Mouse (Mus musculus) embryonic stem cell, embryonic (primary cell): ENCODE data around the gene Upf1.

Experiments
- CTCF ChIA-PET, 4 experiments: fragments of 300-600 bp in 2 of 4; fragments of 350-600 bp in 2 of 4; sonication (Branson Sonifier 250); formaldehyde crosslinking; loops; one replicate each; lab custom pipeline; 2022; ENCODE audit warnings: inconsistent platforms in 2 of 4; lab: Charles Lee
- POLR2A ChIA-PET, 4 experiments: fragments of 300-600 bp in 2 of 4; fragments of 350-600 bp in 2 of 4; sonication (Branson Sonifier 250); formaldehyde crosslinking; loops; one replicate each; lab custom pipeline; 2022; ENCODE audit warnings: antibody characterized with exemption in 4 of 4, inconsistent platforms in 1 of 4; lab: Charles Lee

Gene Upf1

DNA sequence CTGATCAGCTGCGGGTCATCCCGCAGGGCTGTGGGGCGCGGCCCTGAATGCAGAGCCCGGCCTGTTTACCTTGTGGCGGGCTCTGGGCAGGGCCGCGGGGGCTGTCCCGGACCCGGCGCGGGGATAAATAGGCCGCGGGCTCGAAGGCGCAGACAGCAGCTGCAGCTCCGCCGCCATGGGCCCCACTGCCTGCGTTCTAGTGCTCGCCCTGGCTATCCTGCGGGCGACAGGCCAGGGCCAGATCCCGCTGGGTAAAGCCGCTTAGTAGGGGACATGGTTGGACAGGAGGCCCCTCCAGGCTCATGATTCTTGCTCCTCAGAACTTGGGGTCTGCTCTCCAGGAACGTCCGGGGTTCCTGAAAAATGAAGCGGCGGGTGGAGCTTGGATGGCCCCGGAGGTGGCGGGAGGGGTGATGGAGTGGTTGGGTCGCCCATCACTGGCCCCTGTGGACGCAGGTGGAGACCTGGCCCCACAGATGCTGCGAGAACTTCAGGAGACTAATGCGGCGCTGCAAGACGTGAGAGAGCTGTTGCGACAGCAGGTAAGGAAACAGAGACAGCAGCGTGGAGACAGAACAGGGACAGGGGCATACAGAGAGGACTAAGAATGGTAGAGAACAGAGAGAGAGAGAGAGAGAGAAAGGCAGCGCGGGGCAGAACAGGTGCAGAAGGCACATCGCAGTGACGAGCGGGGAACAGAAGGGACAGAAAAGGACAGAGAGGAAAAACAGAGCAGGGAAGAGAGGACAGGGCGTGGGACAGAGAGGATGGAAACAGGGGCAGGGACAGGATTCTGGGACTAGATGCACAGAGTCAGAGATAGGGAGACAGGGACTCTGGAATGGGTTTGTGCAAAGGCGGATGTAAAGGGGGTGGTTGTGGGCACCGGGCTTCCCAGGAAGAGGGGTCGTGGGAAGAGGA, 20.6 kb upstream of the Upf1 start, which contains the start of gene Comp:
Gene Comp, plus strand, starts transcription at position 162 of the 921 bp plus-strand sequence.
- CTCF ChIA-PET, result interaction anchor here in 3 of 4 experiments (0.5 to 1.9 kb wide), 10 partner anchors 9 to 1229 kb away, joined by 3 to 19 read pairs (median 4); partner anchors contain the start of gene Homer3 (in 1 of the 3)
- POLR2A ChIA-PET, result interaction anchor here in 3 of 4 experiments (0.6 to 2.3 kb wide), 22 partner anchors 9 to 1008 kb away, joined by 3 to 8 read pairs (median 4); partner anchors contain the start of genes Arrdc2 (in 2 of the 3), Klhl26 (in 2 of the 3), Ell (in 1 of the 3) and Nr2f6 (in 1 of the 3)

DNA sequence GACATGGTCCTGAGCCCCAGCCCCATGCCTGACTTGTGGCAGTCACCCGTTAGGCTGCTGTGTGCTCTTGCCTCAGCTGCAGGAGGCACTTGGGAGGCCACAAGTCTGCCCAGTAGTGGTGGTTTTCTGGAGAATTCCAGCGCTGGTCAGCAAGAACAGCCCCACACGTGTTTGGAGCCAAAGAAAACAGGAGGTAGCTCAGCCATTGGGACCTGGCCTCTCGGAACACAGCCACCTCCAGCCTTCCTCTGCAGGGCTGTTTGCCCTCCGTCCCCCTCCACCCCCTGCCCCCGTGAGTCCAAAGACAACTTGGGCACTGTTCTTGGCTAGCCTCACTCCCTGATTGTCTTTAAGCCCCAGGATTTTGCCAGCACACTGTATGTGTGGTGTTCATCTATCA, 18.9 kb upstream of the Upf1 start:
- POLR2A ChIA-PET, result interaction anchor here in 2 of 4 experiments (0.6 to 2.3 kb wide), 7 partner anchors 11 to 266 kb away, joined by 3 to 6 read pairs (median 3); partner anchors contain the start of gene Upf1 (in 1 of the 2)
- CTCF ChIA-PET, result interaction anchor here (0.5 to 4.4 kb wide), 6 partner anchors 11 to 288 kb away, joined by 3 to 17 read pairs (median 4); partner anchors contain the start of gene Pgpep1 (in 1 of the 4)

DNA sequence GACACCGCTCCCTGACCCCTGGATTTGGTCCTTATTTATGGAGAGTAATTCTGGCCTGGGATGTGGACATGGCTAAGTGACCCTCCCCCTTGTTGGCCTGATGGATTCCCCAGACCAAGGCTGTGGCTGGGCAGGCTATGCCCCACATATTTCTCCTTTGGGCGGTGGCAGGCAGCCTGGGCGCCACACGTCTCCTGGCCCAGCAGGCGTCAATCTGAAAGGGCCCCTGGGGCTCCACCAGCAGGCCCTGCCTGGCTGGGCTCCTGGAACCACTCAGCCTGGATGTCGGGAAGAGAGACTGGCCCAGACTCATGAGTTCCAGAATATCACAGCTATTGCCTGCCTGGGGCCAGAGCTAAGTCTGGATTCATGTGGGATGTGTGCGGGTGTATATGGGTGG, 17.4 kb upstream of the Upf1 start:
- POLR2A ChIA-PET, result interaction anchor here in 3 of 4 experiments (0.5 to 1.7 kb wide), 3 partner anchors 9 to 272 kb away, joined by 3 to 4 read pairs (median 3); no protein-coding TSS in a partner anchor
- CTCF ChIA-PET, result interaction anchor here in 2 of 4 experiments (1.2 to 4.4 kb wide), 2 partner anchors 10 kb away, joined by 3 to 17 read pairs; no protein-coding TSS in a partner anchor

DNA sequence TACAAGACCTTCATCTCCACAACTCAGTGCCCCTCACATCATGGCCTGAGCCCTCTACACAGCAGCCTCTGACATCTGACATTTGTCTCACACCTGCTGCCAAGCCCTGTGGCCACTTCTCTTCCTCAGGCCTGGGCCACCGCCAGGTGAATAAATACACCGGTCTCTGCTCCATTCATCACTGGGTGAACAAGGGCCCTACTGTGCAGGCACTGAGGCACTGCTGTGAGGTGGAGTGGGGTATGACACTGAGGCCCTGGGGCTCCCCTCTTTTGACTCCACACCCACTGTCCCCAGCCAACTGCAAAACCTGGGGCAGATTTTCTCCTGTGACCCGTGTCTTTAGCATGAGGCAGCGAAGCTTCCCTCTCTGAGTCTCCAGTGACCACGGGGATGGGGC, 13.5 kb upstream of the Upf1 start:
- ChIA-PET POLR2A (interaction anchor here in 1 of 4 experiments (1.3 kb wide), 1 partner anchor 134 kb away, joined by 3 read pairs; no protein-coding TSS in a partner anchor), CTCF (interaction anchor here in 2 of 4 experiments (0.7 to 1.0 kb wide), 2 partner anchors 28 to 420 kb away, joined by 3 read pairs; no protein-coding TSS in a partner anchor)

DNA sequence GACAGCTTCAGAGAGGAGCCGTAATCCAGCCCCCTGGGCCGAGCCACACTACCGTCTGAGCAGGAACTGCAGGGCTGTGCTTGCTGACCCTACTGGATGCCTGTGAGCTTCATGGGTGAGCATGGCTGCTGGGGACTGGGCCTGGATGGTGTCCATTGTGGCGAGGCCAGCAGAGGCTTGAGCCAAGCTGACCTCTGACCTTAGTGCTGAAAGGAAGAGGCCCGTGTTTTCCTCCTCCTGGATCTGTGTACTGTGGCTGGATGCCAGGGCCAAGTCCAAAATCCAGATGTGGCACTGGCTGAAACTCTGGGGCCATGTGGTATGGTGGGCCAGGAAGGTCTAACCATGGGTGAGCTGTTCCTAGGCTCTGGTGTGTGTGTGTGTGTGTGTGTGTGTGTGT, 11.0 kb upstream of the Upf1 start:
- ChIA-PET CTCF (interaction anchor here (0.6 to 1.4 kb wide), 10 partner anchors 10 to 287 kb away, joined by 3 to 9 read pairs (median 4); partner anchors contain the start of genes Comp (in 1 of the 4) and Ell (in 1 of the 4)), POLR2A (interaction anchor here in 3 of 4 experiments (0.6 to 1.8 kb wide), 11 partner anchors 8 to 297 kb away, joined by 3 to 6 read pairs (median 4); partner anchors contain the start of genes Upf1 (in 2 of the 3), Comp (in 1 of the 3) and Homer3 (in 1 of the 3))

DNA sequence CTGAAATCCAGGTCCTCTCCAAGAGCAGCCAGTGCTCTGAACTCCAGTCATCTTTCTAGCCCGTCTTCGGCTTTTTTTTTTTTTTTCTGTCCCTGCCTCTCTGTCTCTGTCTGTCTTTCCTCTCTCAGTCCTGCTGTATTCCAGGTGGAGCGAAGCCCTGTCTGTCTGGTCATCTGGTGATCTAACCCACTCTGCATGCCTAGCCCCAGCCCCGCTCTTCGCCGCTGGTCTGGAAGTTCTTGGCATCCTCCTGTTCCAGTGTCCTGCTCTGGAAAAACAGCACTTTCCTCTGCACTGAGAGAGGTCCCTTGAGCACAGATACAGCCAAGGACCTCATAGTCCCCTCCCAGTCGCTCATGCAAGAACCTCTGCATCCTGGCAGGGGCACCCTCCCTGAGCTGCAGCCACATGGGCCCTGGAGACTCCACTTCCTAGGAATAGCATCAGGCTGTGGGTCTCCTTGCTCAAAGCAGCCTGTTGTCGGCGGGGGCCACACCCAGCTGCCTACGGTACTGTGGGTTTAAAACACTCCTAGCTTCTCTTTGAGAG, 8.5 kb upstream of the Upf1 start:
- POLR2A ChIA-PET, result interaction anchor here (0.5 to 2.1 kb wide), 19 partner anchors 8 to 248 kb away, joined by 3 to 8 read pairs (median 4); partner anchors contain the start of genes Comp (in 3 of the 4), Uba52 (in 2 of the 4), Klhl26 (in 1 of the 4) and Slc25a42 (in 1 of the 4)
- CTCF ChIA-PET, result interaction anchor here (0.5 to 2.1 kb wide), 85 partner anchors 9 to 436 kb away, joined by 3 to 25 read pairs (median 4); partner anchors contain the start of genes Rex1bd (in 3 of the 4), Comp (in 2 of the 4), Cers1 (in 1 of the 4) and Ell (in 1 of the 4)

DNA sequence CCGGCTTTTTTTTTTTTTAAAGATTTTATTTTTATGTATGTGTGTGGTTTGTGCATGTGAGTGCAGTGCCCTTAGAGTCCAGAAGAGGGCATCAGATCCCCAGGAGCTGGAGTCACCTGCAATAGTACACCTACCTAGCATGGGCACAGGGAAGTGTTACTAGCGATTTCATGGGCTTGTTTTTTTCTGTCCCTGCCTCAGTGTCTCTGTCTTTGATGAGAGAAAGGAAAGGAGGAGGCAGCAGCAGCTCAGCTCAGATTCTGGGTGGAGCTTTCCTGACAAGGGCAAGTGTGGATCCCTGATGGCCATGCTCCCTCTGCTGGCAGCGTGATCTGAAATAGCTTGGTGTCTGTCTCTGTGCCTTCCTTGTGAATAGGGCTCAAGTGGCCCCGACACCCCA, 7.7 kb upstream of the Upf1 start:
- POLR2A ChIA-PET, result interaction anchor here (0.5 to 2.1 kb wide), 27 partner anchors 8 to 398 kb away, joined by 3 to 8 read pairs (median 4); partner anchors contain the start of genes Comp (in 2 of the 4), Jund (in 1 of the 4), Klhl26 (in 1 of the 4) and Slc25a42 (in 1 of the 4)
- CTCF ChIA-PET, result interaction anchor here (0.5 to 2.1 kb wide), 122 partner anchors 8 to 519 kb away, joined by 3 to 25 read pairs (median 4); partner anchors contain the start of genes Rex1bd (in 3 of the 4), Comp (in 2 of the 4), Klhl26 (in 2 of the 4) and Tmem161a (in 2 of the 4)

DNA sequence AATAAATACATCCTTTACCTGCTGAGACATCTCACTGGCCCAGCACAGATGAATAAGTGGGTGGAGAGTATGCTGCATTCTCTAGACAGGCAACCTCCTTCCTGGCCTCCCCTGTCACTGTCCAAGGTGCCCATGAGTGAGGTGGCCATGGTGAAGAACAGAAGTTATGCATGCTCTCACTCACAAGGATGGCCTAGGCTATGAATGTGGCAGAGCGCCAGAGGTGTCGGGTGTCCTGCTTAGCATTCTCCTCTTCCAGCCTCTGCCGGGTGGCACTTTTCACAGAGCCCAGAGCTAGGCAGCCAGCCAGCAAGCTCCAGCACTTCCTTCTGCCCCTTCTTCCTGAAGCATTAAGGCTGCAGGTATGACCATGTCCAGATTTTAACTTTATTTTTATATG, 6.3 kb upstream of the Upf1 start:
- ChIA-PET CTCF (interaction anchor here in 2 of 4 experiments (0.7 to 1.2 kb wide), 3 partner anchors 15 to 62 kb away, joined by 3 read pairs; no protein-coding TSS in a partner anchor), POLR2A (no interaction called here)

DNA sequence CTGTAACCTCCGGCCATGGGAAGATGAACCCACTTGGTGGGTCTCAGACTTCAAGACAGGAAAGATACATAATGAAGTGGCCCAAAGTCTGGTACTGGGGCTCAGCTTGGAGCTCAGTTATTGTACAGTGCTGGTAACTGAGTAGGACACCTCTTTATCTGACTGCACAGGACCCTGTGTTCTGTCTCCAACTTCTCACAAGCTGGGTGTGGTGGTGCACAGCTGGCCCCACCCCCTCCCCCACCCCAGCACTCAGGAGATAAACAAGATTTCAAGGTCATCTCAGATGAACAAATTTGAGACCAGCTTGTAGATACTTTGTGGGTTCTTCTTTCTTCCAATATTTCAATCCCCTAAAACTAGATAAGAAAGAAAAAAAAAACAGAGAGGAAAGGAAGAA, 3.0 kb upstream of the Upf1 start:
- CTCF ChIA-PET, result interaction anchor here in 2 of 4 experiments (0.6 to 1.1 kb wide), 4 partner anchors 10 to 529 kb away, joined by 3 to 6 read pairs (median 3); no protein-coding TSS in a partner anchor
- POLR2A ChIA-PET, result interaction anchor here in 3 of 4 experiments (0.6 to 1.2 kb wide), 7 partner anchors 8 to 354 kb away, joined by 3 to 5 read pairs (median 3); partner anchors contain the start of gene Uba52 (in 1 of the 3)

DNA sequence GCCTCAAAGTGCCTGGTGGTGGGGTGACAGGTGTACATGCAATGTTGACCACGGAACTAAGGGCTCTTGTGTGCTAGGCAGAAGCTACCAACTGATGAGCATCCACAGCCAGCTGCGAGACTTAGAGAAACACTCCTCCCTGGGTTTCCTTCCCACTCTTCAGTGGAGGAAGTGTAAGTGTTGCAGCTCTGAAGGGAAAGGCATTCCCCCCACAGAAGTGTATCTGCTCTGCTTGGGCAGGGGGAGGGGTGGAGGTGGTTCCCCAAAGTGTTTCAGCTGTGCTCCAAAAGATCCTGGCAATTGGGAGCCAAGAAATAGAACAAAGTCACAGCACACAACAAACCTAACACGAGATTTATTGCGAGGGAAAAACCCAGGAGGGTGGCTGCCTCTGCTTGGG, 926 bp upstream of the Upf1 start:
- POLR2A ChIA-PET, result interaction anchor here in 3 of 4 experiments (0.8 to 3.6 kb wide), 26 partner anchors 10 to 486 kb away, joined by 3 to 27 read pairs (median 5); partner anchors contain the start of genes Slc25a42 (in 2 of the 3), Arrdc2 (in 1 of the 3), Comp (in 1 of the 3) and Fkbp8 (in 1 of the 3)
- CTCF ChIA-PET, result interaction anchor here in 2 of 4 experiments (1.0 to 2.5 kb wide), 8 partner anchors 10 to 84 kb away, joined by 3 to 17 read pairs (median 3); partner anchors contain the start of gene Homer3 (in 1 of the 2)

DNA sequence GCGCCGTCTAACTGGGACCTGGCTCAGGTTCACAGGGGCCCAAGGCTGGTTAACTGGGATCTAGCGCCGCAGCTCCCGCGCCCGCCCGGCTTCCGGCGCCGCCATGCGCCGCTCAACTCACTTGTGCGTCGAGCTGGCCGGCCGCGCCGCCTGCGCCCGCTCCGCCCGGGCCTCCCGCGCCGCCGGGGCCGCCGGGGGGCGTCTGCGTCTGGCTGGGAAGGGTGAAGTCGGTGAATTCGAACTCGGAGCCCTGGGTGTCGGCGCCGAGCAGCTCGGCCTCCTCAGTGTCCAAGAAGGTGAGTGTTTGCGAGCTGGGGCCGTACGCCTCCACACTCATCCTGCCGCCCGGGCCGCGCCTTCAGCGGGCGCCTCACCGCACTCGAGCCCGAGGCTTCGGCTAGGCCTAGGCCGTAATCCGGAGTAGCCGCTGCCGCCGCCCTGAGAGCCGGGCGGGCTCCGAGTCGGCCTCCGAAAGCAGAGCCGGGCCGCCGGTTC, 374 bp downstream of the Upf1 start:
- CTCF ChIA-PET, result interaction anchor here in 3 of 4 experiments (0.6 to 2.5 kb wide), 19 partner anchors 9 to 727 kb away, joined by 3 to 17 read pairs (median 5); partner anchors contain the start of genes Gdf1 (in 1 of the 3), Homer3 (in 1 of the 3), Rex1bd (in 1 of the 3) and Zfp868 (in 1 of the 3)
- POLR2A ChIA-PET, result interaction anchor here (0.6 to 3.6 kb wide), 72 partner anchors 8 to 920 kb away, joined by 3 to 27 read pairs (median 4); partner anchors contain the start of genes Cers1 (in 2 of the 4), Fkbp8 (in 2 of the 4), Homer3 (in 2 of the 4) and Jund (in 2 of the 4)

DNA sequence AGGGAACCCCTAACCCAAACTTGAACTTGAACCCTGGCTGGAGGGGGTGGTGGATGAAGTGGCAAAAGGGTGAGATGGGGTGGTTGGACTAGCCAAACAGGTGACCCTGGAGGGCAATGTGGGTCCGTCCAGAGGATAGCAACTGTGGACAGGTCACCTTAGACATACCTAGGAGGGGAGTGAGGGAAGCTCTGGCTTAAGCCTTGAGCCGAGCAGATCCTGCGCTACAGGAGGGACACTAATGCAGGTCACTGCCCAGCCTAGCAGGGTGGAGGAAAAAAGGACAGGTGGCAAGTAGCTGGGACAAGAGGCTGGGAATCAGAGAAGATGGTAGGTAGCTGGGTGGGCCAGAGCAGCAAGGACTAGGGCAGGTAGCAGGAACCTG, 1.1 kb downstream of the Upf1 start:
- POLR2A ChIA-PET, result interaction anchor here (0.6 to 3.6 kb wide), 30 partner anchors 8 to 355 kb away, joined by 3 to 27 read pairs (median 6); partner anchors contain the start of genes Jund (in 2 of the 4), Rex1bd (in 2 of the 4), Cers1 (in 1 of the 4) and Klhl26 (in 1 of the 4)

DNA sequence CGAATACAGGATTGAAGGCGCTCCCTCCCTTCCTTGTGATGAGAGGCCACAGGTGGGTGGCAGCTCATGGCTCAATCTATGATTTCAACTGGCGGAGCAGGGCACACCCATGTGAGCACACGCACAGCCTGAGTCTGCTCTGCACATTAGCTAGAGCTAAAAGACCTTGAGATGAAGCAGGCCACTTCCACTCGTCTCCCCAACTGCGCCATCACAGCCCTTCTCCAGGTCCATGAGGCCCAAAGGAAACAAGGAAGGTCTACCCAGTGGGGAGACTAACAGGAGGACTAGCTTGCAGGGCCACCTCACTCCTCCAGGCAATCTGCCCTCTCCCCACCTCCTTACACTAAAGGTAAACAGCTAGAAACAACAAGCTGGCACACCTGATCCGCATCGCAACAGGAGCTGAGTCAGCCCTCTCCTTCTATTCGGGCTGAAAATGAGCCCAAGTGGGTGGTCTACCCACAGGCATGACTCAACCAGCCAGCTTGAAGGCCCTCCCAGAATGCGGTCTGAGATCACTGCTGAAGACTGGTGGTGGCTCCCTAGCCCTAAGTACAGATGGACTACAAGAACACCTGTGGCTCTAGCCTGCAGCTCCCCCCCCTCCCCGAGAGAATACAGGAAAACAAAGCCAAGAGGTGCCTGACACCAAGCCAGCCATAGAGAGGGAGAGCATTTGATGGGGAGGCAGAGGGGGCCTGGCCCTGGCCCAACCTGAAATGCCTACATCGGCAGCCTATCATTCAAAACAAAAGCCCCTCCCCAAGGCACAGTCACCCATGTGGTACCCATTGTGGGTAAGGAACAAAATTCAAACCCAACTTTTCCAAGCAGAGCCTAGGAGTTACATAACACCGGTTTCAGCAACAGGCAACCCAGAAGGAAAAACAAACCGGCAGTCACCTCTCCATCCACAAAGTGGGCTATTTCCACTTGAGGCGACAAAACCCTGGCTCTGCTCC, 1.8 kb downstream of the Upf1 start:
- CTCF ChIA-PET, result interaction anchor here (0.6 to 2.5 kb wide), 13 partner anchors 8 to 493 kb away, joined by 3 to 14 read pairs (median 5); partner anchors contain the start of genes Homer3 (in 1 of the 4) and Rex1bd (in 1 of the 4)
- POLR2A ChIA-PET, result interaction anchor here in 3 of 4 experiments (0.5 to 3.6 kb wide), 26 partner anchors 8 to 452 kb away, joined by 3 to 27 read pairs (median 4); partner anchors contain the start of genes Rex1bd (in 2 of the 3), Ell (in 1 of the 3), Gdf1 (in 1 of the 3) and Uba52 (in 1 of the 3)

More for the DNA sequence above, 1.1 kb downstream of the Upf1 start:
- CTCF ChIA-PET, result interaction anchor here (0.7 to 2.5 kb wide), 12 partner anchors 8 to 154 kb away, joined by 3 to 17 read pairs (median 6); partner anchors contain the start of genes Gdf1 (in 1 of the 4), Homer3 (in 1 of the 4) and Rex1bd (in 1 of the 4)

DNA sequence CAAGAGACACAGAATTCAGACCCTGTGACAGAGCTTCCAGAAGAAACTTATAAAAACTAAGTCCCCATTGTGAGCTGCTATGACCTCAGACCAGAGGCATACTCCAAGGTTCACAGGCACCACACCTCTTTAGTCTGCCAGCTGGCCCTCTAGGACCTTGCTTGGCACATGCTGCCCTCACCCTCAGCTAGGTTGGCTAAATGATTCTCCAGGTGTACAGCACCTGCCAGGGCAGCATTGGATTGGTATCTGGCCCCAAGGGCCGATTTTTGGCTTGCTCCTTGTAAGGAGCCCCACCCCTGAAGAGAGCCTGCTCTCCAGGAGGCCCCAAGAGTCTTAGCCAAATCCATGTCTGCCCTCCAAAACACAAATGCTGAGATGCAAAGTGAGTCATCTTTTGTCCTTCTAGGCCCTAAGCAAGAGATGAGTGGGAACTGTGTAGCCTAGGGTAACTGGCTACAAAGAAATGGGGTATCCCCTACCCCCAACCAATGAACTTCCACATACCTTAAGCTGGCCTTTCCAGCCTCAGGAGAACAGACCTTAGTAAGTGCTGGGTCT, 5.1 kb downstream of the Upf1 start:
- CTCF ChIA-PET, result interaction anchor here in 3 of 4 experiments (0.6 to 1.9 kb wide), 6 partner anchors 10 to 493 kb away, joined by 3 to 7 read pairs (median 4); no protein-coding TSS in a partner anchor
- POLR2A ChIA-PET, result interaction anchor here in 3 of 4 experiments (0.6 to 2.3 kb wide), 8 partner anchors 10 to 275 kb away, joined by 3 to 8 read pairs (median 4); partner anchors contain the start of gene Ell (in 1 of the 3)
